Mouse (Mus musculus) lung, adult 2 months (tissue): ENCODE results near the gene Zfp668. TPM values are rescaled to one million over a fixed set of nuclear protein-coding genes. Genes with fewer than 3 reads are reported as not detected.

Source experiments
- DNase-seq: peaks from one replicate; pipeline ENCODE4 v3.0.0; 2022
- H3K4me1 ChIP-seq: fragments of 200-500 bp; 2 replicates; pipeline ENCODE4 v1.6.1; 2011; ENCODE audit warnings: low read length; ENCODE audit not compliant: control insufficient read depth, insufficient read depth
- H3K4me3 ChIP-seq: fragments of 200-500 bp; replicated peaks from 2 replicates; pipeline ENCODE3; 2011; ENCODE audit warnings: low read depth, mild to moderate bottlenecking, control low read depth, low read length; ENCODE audit errors: extremely low read depth
- CTCF ChIP-seq: fragments of 200-500 bp; IDR thresholded peaks from 2 replicates; pipeline ENCODE4 v1.5.1; 2011; ENCODE audit warnings: mild to moderate bottlenecking, low read length, control low read depth; ENCODE audit not compliant: insufficient read depth
- POLR2A ChIP-seq: fragments of 200-500 bp; IDR thresholded peaks from 2 replicates; pipeline ENCODE4 v1.6.1; 2011; ENCODE audit warnings: low read depth, mild to moderate bottlenecking, control low read depth, low read length, borderline replicate concordance; ENCODE audit errors: extremely low read depth
- WGBS: fragments of 180-500 bp; shearing (Covaris S2); methylation state at CpG from one replicate; pipeline ENCODE4 v1.1.7; 2018; 5-methylcytosine and 5-hydroxymethylcytosine counted together
- polyA plus RNA-seq: library from polyadenylated mRNA; depleted of rRNA; stranded (reverse); fragments of >200 nt; gene quantifications from 2 replicates; pipeline ENCODE4 v1.2.3, GENCODE M21; 2012

Zfp668 gene
- polyA plus RNA-seq, 1 experiment, result 6.7 TPM

GRCm38 (mm10) chr7:127876041-127876466, 574 bp downstream of the Zfp668 start, which contains the start of gene Zfp646:
TSS of gene Zfp646 (plus strand) at chr7:127876221.
- no peak for DNase-seq
- H3K4me1 ChIP-seq, result peaks cover 5% of the 10 kb centered on the region
- under 1% methylated on average over 41 of the region's 41 CpGs for WGBS

GRCm38 (mm10) chr7:127875627-127876001, 1.0 kb downstream of the Zfp668 start:
- Histone ChIP-seq H3K4me3 (peak overlapping the region; percentile 98), H3K4me1 (peaks cover 5% of the 10 kb centered on the region)
- TF ChIP-seq CTCF (no peak), POLR2A (peak; percentile 8; the same call in 1 of the 2 replicates)
- under 1% methylated on average over 43 of the region's 43 CpGs for whole genome bisulfite sequencing
- DNase-seq, result peak; percentile 86

More at GRCm38 (mm10) chr7:127876041-127876466, 574 bp downstream of the Zfp668 start, which contains the start of gene Zfp646:
- H3K4me3 ChIP-seq, result peak within 1 kb of the TSS; percentile 98
- TF ChIP-seq CTCF, result no peak
- peak; percentile 44 for TF ChIP-seq POLR2A

GRCm38 (mm10) chr7:127874812-127875626, 1.6 kb downstream of the Zfp668 start:
- Histone ChIP-seq H3K4me1 (peaks cover 5% of the 10 kb centered on the region), H3K4me3 (peak overlapping the region; percentile 98)
- DNase-seq, result no peak
- TF ChIP-seq CTCF, result no peak
- no peak for TF ChIP-seq POLR2A
- WGBS, result 3% methylated on average over 20 of the region's 20 CpGs

- DNase-seq, result no peak
- WGBS, result 73% methylated on average over 5 of the region's 5 CpGs
- Histone ChIP-seq H3K4me3 (no peak overlapping the region), H3K4me1 (peaks cover 4% of the 10 kb centered on the region)
- no peak for TF ChIP-seq POLR2A
- no peak for TF ChIP-seq CTCF
Measured at GRCm38 (mm10) chr7:127870136-127870821, 6.3 kb downstream of the Zfp668 start.

GRCm38 (mm10) chr7:127869149-127869810, 7.3 kb downstream of the Zfp668 start:
- TF ChIP-seq CTCF (no peak), POLR2A (no peak)
- no peak for DNase-seq
- H3K4me3 ChIP-seq, result no peak overlapping the region
- 52% methylated on average over 3 of the region's 3 CpGs for WGBS
- H3K4me1 ChIP-seq, result no peaks in the 10 kb centered on the region

GRCm38 (mm10) chr7:127867641-127868040, 9.0 kb downstream of the Zfp668 start:
- DNase-seq, result no peak
- 97% methylated on average over 18 of the region's 18 CpGs for WGBS
- H3K4me3 ChIP-seq, result no peak overlapping the region
- H3K4me1 ChIP-seq, result no peaks in the 10 kb centered on the region
- TF ChIP-seq POLR2A (no peak), CTCF (no peak)

GRCm38 (mm10) chr7:127866434-127866833, 10.2 kb downstream of the Zfp668 start:
- H3K4me3 ChIP-seq, result no peak overlapping the region
- 95% methylated on average over 12 of the region's 12 CpGs for WGBS
- H3K4me1 ChIP-seq, result no peaks in the 10 kb centered on the region
- no peak for DNase-seq
- TF ChIP-seq POLR2A, result no peak
- TF ChIP-seq CTCF, result no peak

GRCm38 (mm10) chr7:127858258-127858657, 18.4 kb downstream of the Zfp668 start:
- H3K4me3 ChIP-seq, result no peak overlapping the region
- no peak for DNase-seq
- no peaks in the 10 kb centered on the region for H3K4me1 ChIP-seq
- WGBS, result 84% methylated on average over 6 of the region's 6 CpGs
- TF ChIP-seq POLR2A, result no peak
- TF ChIP-seq CTCF, result no peak

GRCm38 (mm10) chr7:127850906-127851305, 25.7 kb downstream of the Zfp668 start:
- WGBS, result 34% methylated on average over 5 of the region's 5 CpGs
- Histone ChIP-seq H3K4me1 (peaks cover 5% of the 10 kb centered on the region), H3K4me3 (no peak overlapping the region)
- DNase-seq, result no peak
- TF ChIP-seq CTCF (no peak), POLR2A (no peak)
